Mouse (Mus musculus): Measurements from ENCODE around the gene Ttyh1. TPM values are rescaled to one million over a fixed set of nuclear protein-coding genes. Genes with fewer than 3 reads are reported as not detected.
"Not testable (repeated sequence)": the region's sequence is repeated elsewhere in the genome, so short reads cannot be mapped to it uniquely, and the experiment has no call there.

Gene Ttyh1
- total RNA-seq, 1 experiment: 11.9 TPM

DNA sequence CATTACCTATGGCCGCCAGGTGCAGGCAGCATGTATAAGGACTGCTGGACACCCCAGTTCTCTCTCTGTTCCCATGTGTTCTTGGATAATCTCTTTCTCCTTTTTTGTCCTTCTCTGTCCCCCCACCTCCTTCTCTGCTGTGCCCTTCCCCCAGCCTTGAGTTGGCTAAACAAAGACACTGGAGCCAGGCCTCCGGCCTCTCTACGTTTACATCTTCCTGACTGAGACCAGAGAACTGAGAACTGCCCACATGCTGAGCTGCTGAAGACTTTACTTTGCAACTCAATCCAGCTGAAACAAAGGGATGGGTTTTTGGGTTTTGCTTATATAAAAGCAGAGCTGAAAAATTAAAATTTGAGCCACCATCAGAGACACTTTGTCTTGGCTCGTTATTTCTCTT lies 35.8 kb downstream of the Ttyh1 start:
- in situ Hi-C loops (cut with MboI; ENCODE audit: low sequenced_read_pairs in 2 of 2, unreplicated experiment in 2 of 2): no loop called here
- H3K4me1 ChIP-seq (ENCODE audit: control insufficient read depth in 2 of 2, insufficient read depth in 2 of 2, low read length in 2 of 2, poor library complexity in 1 of 2): peaks cover 9 to 12% of the 10 kb centered on the region in 2 experiments
- H3K36me3 ChIP-seq (ENCODE audit: control insufficient read depth, insufficient read depth, low read length, poor library complexity, severe bottlenecking): no peaks in the 10 kb centered on the region
- TF ChIP-seq MAFK (IDR thresholded peaks at IDR 0.05; ENCODE audit: insufficient read depth, low read depth, low read length) (no peak), ZC3H11A (IDR thresholded peaks at IDR 0.05; ENCODE audit: borderline replicate concordance, low read depth, low read length) (no peak), CHD2 (IDR thresholded peaks at IDR 0.05; ENCODE audit: low read depth, low read length) (no peak), ZNF384 (IDR thresholded peaks at IDR 0.05; ENCODE audit: low read depth, low read length) (no peak), HCFC1 (IDR thresholded peaks at IDR 0.05; ENCODE audit: borderline replicate concordance, insufficient read depth, low read length) (no peak)
- peak overlapping the region; percentile 23; the same call in 1 of the 2 replicates for H3K9ac ChIP-seq (ENCODE audit: insufficient read depth, low read depth, low read length, poor library complexity, severe bottlenecking)
- H3K27ac ChIP-seq (ENCODE audit: insufficient read depth, low read depth, low read length, poor library complexity, severe bottlenecking): peak overlapping the region; percentile 77
- no peak overlapping the region for H3K4me3 ChIP-seq (ENCODE audit: insufficient read depth in 1 of 2, low read depth in 1 of 2, low read length in 2 of 2, poor library complexity in 1 of 2, severe bottlenecking in 1 of 2)
- no peak for DNase-seq (ENCODE audit: low read depth, low spot score)
- H3K9me3 ChIP-seq (ENCODE audit: control insufficient read depth, insufficient read depth, low read depth, low read length): no peaks in the 10 kb centered on the region

DNA sequence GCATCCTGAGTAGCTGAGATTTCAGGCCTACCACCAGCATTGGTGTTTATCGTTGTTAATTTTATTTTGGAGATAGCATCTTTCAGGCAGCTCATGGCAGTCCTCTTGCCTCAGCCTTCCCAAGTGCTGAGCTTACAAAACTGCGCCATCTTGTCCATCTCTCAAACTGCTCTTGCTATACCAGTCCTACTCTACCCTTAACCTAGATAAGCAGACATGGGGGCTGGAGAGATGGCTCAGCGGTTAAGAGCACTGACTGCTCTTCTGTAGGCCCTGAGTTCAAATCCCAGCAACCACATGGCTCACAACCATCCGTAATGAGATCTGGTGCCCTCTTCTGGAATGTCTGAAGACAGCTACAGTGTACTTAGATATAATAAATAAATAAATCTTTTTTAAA lies 42.4 kb downstream of the Ttyh1 start:
- H3K36me3 ChIP-seq (ENCODE audit: control insufficient read depth, insufficient read depth, low read length, poor library complexity, severe bottlenecking); H3K9me3 ChIP-seq (ENCODE audit: control insufficient read depth, insufficient read depth, low read depth, low read length); DNase-seq (ENCODE audit: low read depth, low spot score); H3K4me3 ChIP-seq (ENCODE audit: insufficient read depth in 1 of 2, low read depth in 1 of 2, low read length in 2 of 2, poor library complexity in 1 of 2, severe bottlenecking in 1 of 2); H3K4me1 ChIP-seq (ENCODE audit: control insufficient read depth in 2 of 2, insufficient read depth in 2 of 2, low read length in 2 of 2, poor library complexity in 1 of 2); H3K27ac ChIP-seq (ENCODE audit: insufficient read depth, low read depth, low read length, poor library complexity, severe bottlenecking); H3K9ac ChIP-seq (ENCODE audit: insufficient read depth, low read depth, low read length, poor library complexity, severe bottlenecking); in situ Hi-C loops (cut with MboI; ENCODE audit: low sequenced_read_pairs in 2 of 2, unreplicated experiment in 2 of 2): not testable (repeated sequence)

DNA sequence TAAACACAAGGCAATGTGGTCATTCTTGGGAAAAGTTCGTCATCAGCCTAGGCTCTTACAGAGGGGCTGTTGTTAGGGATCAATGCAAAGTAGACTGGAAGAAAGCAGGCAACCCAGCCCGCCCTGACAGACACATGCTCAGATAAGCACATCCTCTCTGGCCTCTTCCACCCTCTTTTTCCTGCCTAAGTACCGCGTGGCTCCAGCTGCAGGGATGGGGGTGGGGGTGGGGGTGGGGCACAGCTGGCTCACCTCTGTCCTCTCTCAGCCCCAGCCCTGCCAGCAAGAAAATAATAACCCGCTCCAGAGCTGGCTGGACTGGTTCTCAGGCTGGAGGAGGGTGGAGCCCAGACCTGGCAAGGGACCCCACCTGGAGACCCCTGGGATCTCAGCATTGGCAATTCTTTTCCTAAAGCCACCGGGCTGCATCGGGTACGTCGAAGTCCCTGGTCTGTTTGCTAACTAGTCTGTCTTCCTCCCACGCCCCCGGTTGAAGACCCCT lies 44.4 kb downstream of the Ttyh1 start:
- Histone ChIP-seq H3K9ac (ENCODE audit: insufficient read depth, low read depth, low read length, poor library complexity, severe bottlenecking) (peak overlapping the region; percentile 56), H3K4me1 (ENCODE audit: control insufficient read depth in 2 of 2, insufficient read depth in 2 of 2, low read length in 2 of 2, poor library complexity in 1 of 2) (peaks cover 4 to 11% of the 10 kb centered on the region in 2 experiments; a peak in 1 of 4 replicates), H3K36me3 (ENCODE audit: control insufficient read depth, insufficient read depth, low read length, poor library complexity, severe bottlenecking) (no peaks in the 10 kb centered on the region; the same call in 1 of the 2 replicates), H3K27ac (ENCODE audit: insufficient read depth, low read depth, low read length, poor library complexity, severe bottlenecking) (no peak overlapping the region), H3K4me3 (ENCODE audit: insufficient read depth in 1 of 2, low read depth in 1 of 2, low read length in 2 of 2, poor library complexity in 1 of 2, severe bottlenecking in 1 of 2) (peak overlapping the region; percentile 55 to 67), H3K9me3 (ENCODE audit: control insufficient read depth, insufficient read depth, low read depth, low read length) (no peaks in the 10 kb centered on the region)
- no peak for DNase-seq (ENCODE audit: low read depth, low spot score)
- TF ChIP-seq MAFK (IDR thresholded peaks at IDR 0.05; ENCODE audit: insufficient read depth, low read depth, low read length) (no peak), ZC3H11A (IDR thresholded peaks at IDR 0.05; ENCODE audit: borderline replicate concordance, low read depth, low read length) (no peak), CHD2 (IDR thresholded peaks at IDR 0.05; ENCODE audit: low read depth, low read length) (no peak), ZNF384 (IDR thresholded peaks at IDR 0.05; ENCODE audit: low read depth, low read length) (no peak), HCFC1 (IDR thresholded peaks at IDR 0.05; ENCODE audit: borderline replicate concordance, insufficient read depth, low read length) (no peak)
- in situ Hi-C loops (cut with MboI; ENCODE audit: low sequenced_read_pairs in 2 of 2, unreplicated experiment in 2 of 2): no loop called here

DNA sequence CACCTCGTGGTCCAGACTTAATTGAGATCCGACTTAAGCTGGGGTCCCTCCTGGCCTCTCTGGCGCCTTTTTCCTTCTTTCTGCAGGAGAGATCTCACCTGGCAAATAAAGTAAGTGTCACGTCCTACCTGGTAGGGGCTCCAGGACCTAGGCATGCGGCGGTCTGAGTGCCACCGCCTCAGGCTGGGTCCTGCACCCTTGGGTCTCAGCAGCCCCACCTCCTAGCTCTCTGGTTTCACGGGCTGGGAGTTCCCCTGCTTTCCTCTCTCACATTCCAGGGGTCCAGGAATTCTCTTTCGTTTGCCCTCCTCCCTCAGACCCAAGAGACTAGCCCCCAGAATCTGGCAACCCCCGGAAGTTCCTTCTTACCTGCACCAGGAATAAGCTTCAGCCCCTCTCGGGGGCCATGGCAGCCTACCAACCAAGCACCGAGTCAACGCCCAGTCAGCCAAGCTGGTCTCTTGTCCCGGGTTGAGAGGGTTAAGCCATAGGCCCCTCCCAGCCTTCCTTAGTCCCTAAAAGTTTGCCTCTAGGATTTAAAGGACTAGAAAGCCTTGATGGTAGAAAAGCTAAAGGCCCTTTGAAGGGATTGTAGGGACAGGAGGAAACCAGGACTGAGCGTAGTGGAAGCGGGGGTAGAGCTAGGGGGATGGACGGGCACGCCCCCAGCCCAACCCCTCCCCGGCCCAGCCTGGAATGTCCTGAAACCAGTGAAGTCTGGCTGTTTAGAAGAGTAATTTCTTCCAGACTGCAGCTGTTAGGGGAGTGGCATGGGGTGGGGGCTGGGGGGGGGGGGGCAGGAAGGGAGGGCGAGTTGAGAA lies 45.1 kb downstream of the Ttyh1 start, which contains the start of gene Cdc42ep5:
Cdc42ep5 (minus strand) TSS at position 771 of the 821 bp plus-strand sequence.
- no peaks in the 10 kb centered on the region for H3K9me3 ChIP-seq (ENCODE audit: control insufficient read depth, insufficient read depth, low read depth, low read length)
- no peak for TF ChIP-seq MAFK (IDR thresholded peaks at IDR 0.05; ENCODE audit: insufficient read depth, low read depth, low read length)
- TF ChIP-seq CHD2 (IDR thresholded peaks at IDR 0.05; ENCODE audit: low read depth, low read length): no peak
- TF ChIP-seq HCFC1 (IDR thresholded peaks at IDR 0.05; ENCODE audit: borderline replicate concordance, insufficient read depth, low read length): no peak
- no peak for TF ChIP-seq ZC3H11A (IDR thresholded peaks at IDR 0.05; ENCODE audit: borderline replicate concordance, low read depth, low read length)
- TF ChIP-seq ZNF384 (IDR thresholded peaks at IDR 0.05; ENCODE audit: low read depth, low read length): no peak
- H3K27ac ChIP-seq (ENCODE audit: insufficient read depth, low read depth, low read length, poor library complexity, severe bottlenecking): peak within 1 kb of the TSS; percentile 32
- H3K9ac ChIP-seq (ENCODE audit: insufficient read depth, low read depth, low read length, poor library complexity, severe bottlenecking): peak within 1 kb of the TSS; percentile 56
- H3K36me3 ChIP-seq (ENCODE audit: control insufficient read depth, insufficient read depth, low read length, poor library complexity, severe bottlenecking): no peaks in the 10 kb centered on the region; the same call in 1 of the 2 replicates
- peaks cover 4 to 11% of the 10 kb centered on the region in 2 experiments; a peak in 1 of 4 replicates for H3K4me1 ChIP-seq (ENCODE audit: control insufficient read depth in 2 of 2, insufficient read depth in 2 of 2, low read length in 2 of 2, poor library complexity in 1 of 2)
- DNase-seq (ENCODE audit: low read depth, low spot score): no peak
- in situ Hi-C loops (cut with MboI; ENCODE audit: low sequenced_read_pairs in 2 of 2, unreplicated experiment in 2 of 2): no loop called here
- H3K4me3 ChIP-seq (ENCODE audit: insufficient read depth in 1 of 2, low read depth in 1 of 2, low read length in 2 of 2, poor library complexity in 1 of 2, severe bottlenecking in 1 of 2): peak within 1 kb of the TSS; percentile 55 to 67

Data from ES-E14 (cell line).